Mouse (Mus musculus): ENCODE data around the gene Msh4.

The Msh4 gene

GRCm38 (mm10) chr3:153906136-153906871 is at the start of gene Msh4:
Gene Msh4, minus strand, starts transcription at chr3:153906138.
- no peak for DNase-seq (ENCODE audit: low spot score)

GRCm38 (mm10) chr3:153948176-153948575 is 42.2 kb upstream of the Msh4 start:
- no peak for DNase-seq (ENCODE audit: low spot score)

DNA sequence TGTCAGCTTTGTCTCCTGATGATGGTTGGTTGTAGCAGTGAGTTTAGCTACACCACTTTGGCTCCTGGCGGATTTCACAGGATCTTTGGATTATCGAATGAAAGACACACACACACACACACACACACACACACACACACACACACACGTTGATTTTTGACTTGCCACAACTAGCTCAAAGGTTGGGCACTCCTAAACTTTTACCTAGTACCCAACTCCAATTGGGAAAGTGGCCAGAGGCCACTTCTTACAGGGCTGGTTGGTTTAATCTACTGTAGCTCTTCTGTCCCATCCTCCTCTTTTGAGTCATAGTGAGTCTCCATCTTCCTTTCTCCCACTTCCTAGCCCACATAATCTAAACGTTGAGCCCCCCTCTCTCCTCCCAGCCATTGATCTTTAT is 41.3 kb upstream of the Msh4 start:
- no peak for DNase-seq (ENCODE audit: low spot score)

GRCm38 (mm10) chr3:153944335-153944990 is 38.5 kb upstream of the Msh4 start, which contains the start of gene Acadm:
Gene Acadm, minus strand, starts transcription at chr3:153944632.
- peak; percentile 99 for DNase-seq (ENCODE audit: low spot score)

- DNase-seq (ENCODE audit: low spot score) = no peak
Observed at GRCm38 (mm10) chr3:153943901-153944334, 38.0 kb upstream of the Msh4 start.

DNA sequence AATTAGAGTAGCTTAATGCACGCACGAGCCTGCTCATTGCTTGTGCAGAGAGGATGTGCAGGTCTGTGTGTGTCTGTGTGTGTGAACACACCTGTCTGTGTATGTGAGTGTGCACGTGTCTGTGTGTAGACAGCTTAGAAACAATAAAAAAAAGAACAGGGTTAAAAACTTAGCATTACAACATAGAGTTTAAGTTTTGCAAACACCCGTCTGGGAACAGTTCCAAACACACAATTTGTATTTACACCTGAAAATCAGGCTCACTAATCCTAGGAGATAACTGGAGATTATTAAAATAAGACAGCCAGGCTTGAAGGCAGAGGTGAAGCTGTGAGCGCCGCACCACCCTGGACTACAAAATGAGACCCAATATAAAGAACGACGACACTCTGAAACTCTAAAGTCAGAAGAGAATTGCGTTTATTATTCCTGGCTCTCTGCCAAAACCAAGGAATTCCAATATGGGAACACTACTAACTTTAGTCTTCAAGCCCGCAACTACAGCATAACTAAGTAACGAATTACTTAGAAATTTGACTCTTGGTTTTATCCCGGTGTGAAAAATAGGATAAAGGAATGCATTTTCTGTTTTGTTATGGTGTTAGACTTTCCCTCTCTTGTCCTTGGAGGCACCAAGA is 37.2 kb upstream of the Msh4 start:
- DNase-seq (ENCODE audit: low spot score) = no peak

DNA sequence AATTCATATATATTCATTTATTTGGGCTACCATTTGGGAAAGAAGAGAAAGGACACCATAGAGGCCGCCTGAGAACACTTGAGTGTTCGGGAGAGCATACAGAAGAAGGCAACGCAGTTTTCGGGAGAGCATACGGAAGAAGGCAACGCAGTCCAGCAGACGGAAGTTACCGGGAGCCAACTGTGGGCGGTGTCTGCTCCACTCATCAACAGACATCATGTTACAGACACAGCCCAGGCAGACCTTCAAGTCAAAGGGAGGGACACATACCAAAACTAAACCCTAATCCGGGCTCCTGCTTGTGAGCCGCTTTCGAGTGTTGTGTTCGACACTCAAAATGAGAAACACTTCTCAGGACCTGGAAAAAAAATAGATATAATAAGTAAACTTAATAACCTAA is 35.7 kb upstream of the Msh4 start:
- DNase-seq (ENCODE audit: low spot score) = no peak

DNA sequence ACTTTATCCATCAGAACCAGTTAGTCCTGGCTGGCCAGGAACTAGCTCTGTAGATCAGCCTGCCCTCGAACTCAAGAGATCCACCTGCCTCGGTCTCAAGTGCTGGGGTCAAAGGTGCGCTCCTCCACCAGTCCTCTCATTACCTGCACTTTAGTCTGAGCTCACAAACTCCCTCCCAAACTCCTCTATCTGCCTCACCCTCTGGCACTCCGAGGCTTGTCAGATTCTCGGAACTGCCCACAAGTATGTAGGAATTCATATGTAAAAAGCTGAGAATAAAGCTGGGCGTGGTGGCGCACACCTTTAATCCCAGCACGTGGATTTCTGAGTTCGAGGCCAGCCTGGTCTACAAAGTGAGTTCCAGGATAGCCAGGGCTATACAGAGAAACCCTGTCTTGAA is 34.5 kb upstream of the Msh4 start:
- no peak for DNase-seq (ENCODE audit: low spot score)

DNA sequence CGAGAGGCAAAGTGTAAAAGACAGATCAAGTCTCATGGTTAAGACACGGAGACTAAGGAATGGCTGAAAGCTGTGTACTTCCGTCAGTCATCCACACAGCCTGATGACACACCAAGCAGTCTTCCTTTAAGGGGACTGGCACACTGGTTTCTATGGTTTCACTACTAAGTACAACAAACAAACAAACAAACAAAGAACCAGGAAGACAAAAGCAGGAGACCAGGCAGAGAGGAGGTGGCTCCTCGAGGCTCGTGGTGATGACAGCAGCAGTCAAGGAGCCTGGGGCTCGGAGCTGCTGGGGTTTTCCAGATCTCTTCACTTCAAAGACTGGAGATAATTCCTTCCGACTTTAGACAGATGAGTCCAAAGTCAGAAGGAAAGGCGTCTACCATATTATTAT is 34.1 kb upstream of the Msh4 start:
- no peak for DNase-seq (ENCODE audit: low spot score)

- DNase-seq (ENCODE audit: low spot score) = no peak
Observed at GRCm38 (mm10) chr3:153937116-153937810, 31.3 kb upstream of the Msh4 start.

GRCm38 (mm10) chr3:153935878-153936277 is 29.9 kb upstream of the Msh4 start:
- DNase-seq (ENCODE audit: low spot score) = no peak

GRCm38 (mm10) chr3:153932461-153932860 is 26.5 kb upstream of the Msh4 start:
- DNase-seq (ENCODE audit: low spot score) = no peak

DNA sequence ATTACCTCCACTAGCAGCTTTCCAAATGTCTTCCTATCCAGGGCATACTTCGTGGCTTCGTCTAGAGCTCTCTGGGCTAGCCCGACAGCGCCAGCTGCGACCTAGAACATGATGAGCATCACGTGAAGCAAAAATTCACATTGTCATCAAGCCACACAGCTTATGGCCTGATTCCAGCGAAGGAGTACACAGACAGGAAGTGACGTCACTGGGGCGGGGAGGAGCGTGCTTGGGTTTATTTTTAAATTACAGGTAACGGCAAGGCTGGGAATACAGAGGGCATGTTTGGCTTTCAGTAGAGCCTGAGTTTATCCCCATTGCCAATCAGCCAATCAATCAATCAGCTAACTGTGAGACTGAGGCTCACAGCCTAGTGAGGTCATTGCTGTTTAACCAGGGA is 23.6 kb upstream of the Msh4 start:
- DNase-seq (ENCODE audit: low spot score) = no peak

DNA sequence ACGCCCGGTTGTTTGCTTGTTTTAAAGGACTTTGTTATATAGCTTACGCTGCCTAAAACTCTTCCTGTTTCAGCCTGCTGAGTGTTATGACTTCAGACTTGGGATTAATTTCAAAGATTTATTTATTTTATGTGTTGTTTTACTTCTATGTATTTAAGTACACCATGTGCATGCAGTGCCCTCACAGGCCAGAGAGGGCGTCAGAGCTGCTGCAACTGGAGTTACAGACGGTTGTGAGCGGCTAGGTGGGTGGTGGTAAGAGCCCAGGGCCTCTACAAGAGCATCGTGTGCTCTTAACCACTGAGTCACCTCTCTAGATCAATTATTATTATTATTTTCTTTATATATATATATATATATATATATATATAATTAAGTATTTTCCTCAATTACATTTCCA is 20.4 kb upstream of the Msh4 start:
- DNase-seq (ENCODE audit: low spot score) = no peak

- DNase-seq (ENCODE audit: low spot score) = no peak
Observed at GRCm38 (mm10) chr3:153921147-153921910, 15.4 kb upstream of the Msh4 start.

DNA sequence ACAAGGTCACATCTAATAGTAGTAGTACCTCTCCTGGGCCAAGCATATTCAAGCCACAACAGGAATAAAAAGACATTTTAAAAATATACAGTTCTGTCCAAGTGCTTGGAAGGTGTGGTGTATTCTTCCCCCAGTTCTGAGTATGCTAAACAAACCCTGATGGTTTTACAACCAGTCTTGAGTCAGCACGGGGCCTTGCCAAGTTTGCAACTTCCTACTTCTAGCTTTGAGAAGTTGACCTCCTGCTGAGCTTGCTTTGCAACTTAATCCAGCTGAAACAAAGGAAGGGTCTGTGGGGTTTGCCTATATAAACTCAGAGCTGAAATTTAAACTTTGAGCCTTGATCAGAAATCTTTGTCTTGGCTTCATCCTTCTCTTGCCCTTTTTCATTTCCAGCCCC is 11.3 kb upstream of the Msh4 start:
- DNase-seq (ENCODE audit: low spot score) = no peak

DNA sequence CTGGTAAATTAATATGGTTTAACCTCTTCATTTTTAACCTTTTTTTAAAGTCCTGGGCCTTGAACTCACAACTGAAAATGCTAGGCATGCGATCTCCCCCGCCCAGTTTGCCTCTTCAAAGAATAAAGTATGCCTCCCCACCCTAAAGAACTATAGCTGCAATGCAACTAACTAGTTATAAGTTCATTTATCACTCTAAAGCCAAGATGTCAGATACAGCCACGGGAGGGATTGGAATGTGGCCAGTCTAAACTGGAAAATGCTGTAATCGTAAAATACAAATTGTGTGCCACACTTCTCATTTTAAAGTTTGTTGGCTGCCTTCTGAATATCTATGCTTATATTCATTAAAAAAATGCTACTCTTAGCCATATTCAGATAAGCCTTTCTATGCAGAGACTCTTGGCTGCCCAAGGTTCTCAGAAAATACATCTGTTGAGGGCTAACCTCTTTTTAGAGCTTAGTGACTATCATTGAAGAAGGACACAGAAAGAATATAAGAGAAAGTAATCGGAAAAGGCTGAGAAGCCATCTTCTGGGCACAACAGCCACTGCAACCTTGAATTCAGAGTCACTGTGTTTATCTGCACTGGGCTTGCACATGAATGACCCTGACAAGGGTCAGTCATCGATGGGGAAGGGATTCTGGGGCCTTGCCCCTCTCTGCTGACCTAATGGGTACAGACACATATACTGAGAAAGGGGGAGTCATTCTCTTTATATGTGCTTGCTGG is 7.7 kb upstream of the Msh4 start:
- no peak for DNase-seq (ENCODE audit: low spot score)

GRCm38 (mm10) chr3:153912546-153913509 is 6.9 kb upstream of the Msh4 start, which contains the start of gene Rabggtb:
Gene Rabggtb, minus strand, starts transcription at chr3:153913009.
- peak; percentile 92 for DNase-seq (ENCODE audit: low spot score)

GRCm38 (mm10) chr3:153911882-153912440 is 6.0 kb upstream of the Msh4 start:
- DNase-seq (ENCODE audit: low spot score) = no peak

Data from ovary, adult 18-20 months (tissue).